Mouse (Mus musculus): ENCODE results near the gene P2ry10. TPM values are rescaled to one million over a fixed set of nuclear protein-coding genes. Genes with fewer than 3 reads are reported as not detected.

P2ry10 gene
- polyA plus RNA-seq, 1 experiment from 2014 or later: not detected

DNA sequence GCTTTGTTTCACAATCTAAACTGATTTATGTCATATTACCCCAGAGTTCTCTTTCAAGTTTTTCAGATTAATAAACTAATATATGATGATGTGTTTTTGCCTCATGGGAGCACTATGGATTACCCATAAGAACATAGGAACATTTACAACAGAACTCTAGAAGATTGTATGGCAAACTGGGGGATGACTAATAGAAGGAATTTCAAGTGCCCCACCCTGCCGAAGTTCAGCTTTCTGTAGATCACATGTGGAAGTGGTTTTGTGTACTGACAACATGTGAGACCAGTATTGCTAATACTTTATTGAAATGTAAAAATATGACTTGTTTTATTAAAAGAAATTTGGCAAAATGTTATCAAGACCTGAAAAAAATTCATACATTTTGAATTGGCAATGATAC, 28.7 kb downstream of the P2ry10 start:
- Histone ChIP-seq H3K4me1 (ENCODE audit: control insufficient read depth, insufficient read depth, low read length) (no peaks in the 10 kb centered on the region), H3K27ac (ENCODE audit: low read depth, low read length) (no peak overlapping the region), H3K9me3 (ENCODE audit: control insufficient read depth, low read length) (no peaks in the 10 kb centered on the region), H3K9ac (ENCODE audit: low read depth, low read length) (no peak overlapping the region), H3K27me3 (ENCODE audit: control insufficient read depth, insufficient read depth, low read length) (no peaks in the 10 kb centered on the region), H3K4me3 (ENCODE audit: low read length) (no peak overlapping the region), H3K4me2 (replicated peaks; ENCODE audit: low read depth, low read length) (no peak overlapping the region), H3K36me3 (ENCODE audit: control insufficient read depth, insufficient read depth, low read length) (no peaks in the 10 kb centered on the region)
- no peak for ATAC-seq (ENCODE audit: low FRiP score, low TSS enrichment)
- WGBS: 91% methylated on average over 1 of the region's 1 CpGs

DNA sequence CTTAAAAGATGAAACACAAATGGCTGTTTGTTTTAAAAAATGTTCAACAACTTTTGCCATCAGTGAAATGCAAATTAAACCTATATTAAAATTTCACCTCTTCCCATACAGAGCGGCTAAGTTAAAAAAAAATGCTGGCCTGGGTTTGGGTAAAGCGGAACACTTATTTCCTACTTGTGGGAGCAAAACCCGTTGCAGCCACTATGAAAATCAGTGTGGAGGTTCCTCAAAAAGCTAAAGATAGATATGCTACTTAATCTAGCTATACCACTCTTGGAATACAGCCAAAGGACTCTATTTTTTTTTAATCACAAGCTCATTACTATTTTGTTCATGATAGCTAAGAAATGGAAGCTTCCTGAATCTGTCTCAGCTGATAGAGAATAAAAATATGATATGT, 54.9 kb downstream of the P2ry10 start:
- Histone ChIP-seq H3K9ac (ENCODE audit: low read depth, low read length) (no peak overlapping the region), H3K36me3 (ENCODE audit: control insufficient read depth, insufficient read depth, low read length) (no peaks in the 10 kb centered on the region), H3K27ac (ENCODE audit: low read depth, low read length) (no peak overlapping the region), H3K27me3 (ENCODE audit: control insufficient read depth, insufficient read depth, low read length) (no peaks in the 10 kb centered on the region), H3K4me1 (ENCODE audit: control insufficient read depth, insufficient read depth, low read length) (no peaks in the 10 kb centered on the region), H3K4me3 (ENCODE audit: low read length) (no peak overlapping the region), H3K9me3 (ENCODE audit: control insufficient read depth, low read length) (no peaks in the 10 kb centered on the region), H3K4me2 (replicated peaks; ENCODE audit: low read depth, low read length) (no peak overlapping the region)
- WGBS: 82% methylated on average over 3 of the region's 3 CpGs
- ATAC-seq (ENCODE audit: low FRiP score, low TSS enrichment): no peak

DNA sequence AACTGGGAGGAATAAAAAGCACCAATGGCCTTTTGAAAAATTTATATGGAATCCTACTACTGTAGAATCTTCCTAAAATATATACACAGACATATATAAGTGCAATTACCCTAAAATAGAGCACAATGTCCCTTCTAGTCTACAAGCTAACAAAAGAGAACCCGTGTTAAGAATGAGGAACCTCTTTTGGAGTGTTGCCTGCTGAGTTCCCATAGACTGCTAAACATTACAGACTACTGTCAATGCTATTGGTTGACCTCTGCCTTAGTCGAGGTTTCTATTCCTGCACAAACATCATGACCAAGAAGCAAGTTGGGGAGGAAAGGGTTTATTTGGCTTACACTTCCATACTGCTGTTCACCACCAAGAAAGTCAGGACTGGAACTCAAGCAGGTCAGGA, 55.6 kb downstream of the P2ry10 start:
- no peak for ATAC-seq (ENCODE audit: low FRiP score, low TSS enrichment)
- Histone ChIP-seq H3K27me3 (ENCODE audit: control insufficient read depth, insufficient read depth, low read length) (no peaks in the 10 kb centered on the region), H3K27ac (ENCODE audit: low read depth, low read length) (no peak overlapping the region), H3K4me1 (ENCODE audit: control insufficient read depth, insufficient read depth, low read length) (no peaks in the 10 kb centered on the region), H3K9me3 (ENCODE audit: control insufficient read depth, low read length) (no peaks in the 10 kb centered on the region), H3K36me3 (ENCODE audit: control insufficient read depth, insufficient read depth, low read length) (no peaks in the 10 kb centered on the region), H3K9ac (ENCODE audit: low read depth, low read length) (no peak overlapping the region), H3K4me3 (ENCODE audit: low read length) (no peak overlapping the region), H3K4me2 (replicated peaks; ENCODE audit: low read depth, low read length) (no peak overlapping the region)
- WGBS: 72% methylated on average over 2 of the region's 2 CpGs

DNA sequence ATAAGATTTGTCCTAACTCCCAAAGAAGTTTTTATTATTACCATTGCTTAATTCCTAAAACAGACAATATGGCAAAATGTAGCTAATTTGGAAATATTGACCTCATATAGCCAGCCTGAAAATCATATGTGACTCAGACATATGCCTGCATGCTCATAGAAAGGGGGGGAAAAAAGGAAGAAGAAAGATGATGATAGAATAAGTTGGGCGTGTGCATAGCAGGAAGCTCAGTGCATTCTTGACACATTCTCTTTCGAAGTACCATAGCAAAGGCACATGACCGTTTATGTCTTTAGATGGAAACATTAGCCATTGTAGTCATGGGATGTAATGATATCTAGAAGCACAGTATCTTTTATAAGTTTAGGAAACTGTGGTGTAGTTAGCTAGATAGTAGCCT, 60.4 kb downstream of the P2ry10 start, which contains the start of gene P2ry10b:
TSS of gene P2ry10b (plus strand) at position 247 of the 400 bp plus-strand sequence.
- WGBS: 90% methylated on average over 3 of the region's 3 CpGs
- Histone ChIP-seq H3K4me1 (ENCODE audit: control insufficient read depth, insufficient read depth, low read length) (no peaks in the 10 kb centered on the region), H3K36me3 (ENCODE audit: control insufficient read depth, insufficient read depth, low read length) (no peaks in the 10 kb centered on the region), H3K9ac (ENCODE audit: low read depth, low read length) (no peak within 1 kb of the TSS), H3K4me3 (ENCODE audit: low read length) (no peak within 1 kb of the TSS), H3K27me3 (ENCODE audit: control insufficient read depth, insufficient read depth, low read length) (no peaks in the 10 kb centered on the region), H3K9me3 (ENCODE audit: control insufficient read depth, low read length) (no peaks in the 10 kb centered on the region), H3K27ac (ENCODE audit: low read depth, low read length) (no peak within 1 kb of the TSS), H3K4me2 (replicated peaks; ENCODE audit: low read depth, low read length) (no peak within 1 kb of the TSS)
- no peak for ATAC-seq (ENCODE audit: low FRiP score, low TSS enrichment)

DNA sequence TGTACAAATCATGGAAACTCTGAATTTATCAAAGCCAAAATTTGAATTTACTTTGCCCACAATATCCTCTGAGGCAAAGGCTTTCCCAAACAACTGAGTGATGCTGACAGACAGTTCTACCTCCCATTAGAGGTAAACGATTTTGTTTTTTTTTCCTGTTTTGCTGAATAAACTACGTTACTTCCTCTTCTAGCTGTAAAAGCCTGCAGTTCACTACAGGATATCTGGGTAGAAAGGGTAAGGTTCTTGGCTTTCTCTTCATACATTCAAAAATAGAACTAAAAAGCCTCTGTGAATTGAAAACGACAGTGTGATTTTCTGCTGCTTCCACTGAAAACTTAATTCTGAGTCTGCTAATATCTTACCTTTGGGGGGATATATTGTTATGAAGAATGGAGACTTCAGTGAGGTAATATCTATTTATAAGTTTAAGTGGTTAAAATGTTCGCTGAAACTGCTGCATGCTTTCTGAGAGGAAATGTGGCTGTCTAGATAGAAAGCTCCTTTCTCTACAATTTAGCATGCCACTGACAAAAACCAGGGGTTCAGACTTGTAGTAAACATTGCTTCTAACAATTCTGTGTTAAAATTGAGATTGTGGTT, 61.2 kb downstream of the P2ry10 start:
- H3K27ac ChIP-seq (ENCODE audit: low read depth, low read length): no peak overlapping the region
- 72% methylated on average over 4 of the region's 4 CpGs for WGBS
- H3K4me3 ChIP-seq (ENCODE audit: low read length): no peak overlapping the region
- H3K4me2 ChIP-seq (replicated peaks; ENCODE audit: low read depth, low read length): no peak overlapping the region
- ATAC-seq (ENCODE audit: low FRiP score, low TSS enrichment): no peak
- no peaks in the 10 kb centered on the region for H3K36me3 ChIP-seq (ENCODE audit: control insufficient read depth, insufficient read depth, low read length)
- no peak overlapping the region for H3K9ac ChIP-seq (ENCODE audit: low read depth, low read length)
- no peaks in the 10 kb centered on the region for H3K4me1 ChIP-seq (ENCODE audit: control insufficient read depth, insufficient read depth, low read length)
- H3K9me3 ChIP-seq (ENCODE audit: control insufficient read depth, low read length): no peaks in the 10 kb centered on the region
- H3K27me3 ChIP-seq (ENCODE audit: control insufficient read depth, insufficient read depth, low read length): no peaks in the 10 kb centered on the region

DNA sequence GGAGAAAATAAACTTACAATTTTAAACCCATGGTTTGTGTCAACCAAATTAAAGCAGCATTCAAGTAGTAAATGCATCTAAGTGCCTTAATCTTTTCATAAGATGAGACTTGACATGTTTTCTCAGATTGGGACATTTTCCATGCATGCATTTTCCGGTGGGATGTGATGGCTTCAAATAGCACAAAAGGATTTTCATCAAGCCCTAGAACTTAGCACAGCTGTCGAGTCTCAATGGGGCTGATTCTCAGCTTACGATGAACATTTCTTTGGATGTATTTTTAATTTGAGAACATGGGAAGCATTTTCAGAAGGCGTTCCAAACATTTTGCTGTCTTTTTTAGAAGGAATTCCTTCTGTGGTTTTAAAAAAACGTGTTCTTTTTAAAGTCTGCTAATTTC, 61.7 kb downstream of the P2ry10 start:
- H3K9ac ChIP-seq (ENCODE audit: low read depth, low read length): no peak overlapping the region
- H3K36me3 ChIP-seq (ENCODE audit: control insufficient read depth, insufficient read depth, low read length): no peaks in the 10 kb centered on the region
- no peaks in the 10 kb centered on the region for H3K4me1 ChIP-seq (ENCODE audit: control insufficient read depth, insufficient read depth, low read length)
- no peak overlapping the region for H3K4me3 ChIP-seq (ENCODE audit: low read length)
- WGBS: 66% methylated on average over 5 of the region's 5 CpGs
- no peaks in the 10 kb centered on the region for H3K27me3 ChIP-seq (ENCODE audit: control insufficient read depth, insufficient read depth, low read length)
- no peak for ATAC-seq (ENCODE audit: low FRiP score, low TSS enrichment)
- no peaks in the 10 kb centered on the region for H3K9me3 ChIP-seq (ENCODE audit: control insufficient read depth, low read length)
- H3K4me2 ChIP-seq (replicated peaks; ENCODE audit: low read depth, low read length): no peak overlapping the region
- no peak overlapping the region for H3K27ac ChIP-seq (ENCODE audit: low read depth, low read length)

DNA sequence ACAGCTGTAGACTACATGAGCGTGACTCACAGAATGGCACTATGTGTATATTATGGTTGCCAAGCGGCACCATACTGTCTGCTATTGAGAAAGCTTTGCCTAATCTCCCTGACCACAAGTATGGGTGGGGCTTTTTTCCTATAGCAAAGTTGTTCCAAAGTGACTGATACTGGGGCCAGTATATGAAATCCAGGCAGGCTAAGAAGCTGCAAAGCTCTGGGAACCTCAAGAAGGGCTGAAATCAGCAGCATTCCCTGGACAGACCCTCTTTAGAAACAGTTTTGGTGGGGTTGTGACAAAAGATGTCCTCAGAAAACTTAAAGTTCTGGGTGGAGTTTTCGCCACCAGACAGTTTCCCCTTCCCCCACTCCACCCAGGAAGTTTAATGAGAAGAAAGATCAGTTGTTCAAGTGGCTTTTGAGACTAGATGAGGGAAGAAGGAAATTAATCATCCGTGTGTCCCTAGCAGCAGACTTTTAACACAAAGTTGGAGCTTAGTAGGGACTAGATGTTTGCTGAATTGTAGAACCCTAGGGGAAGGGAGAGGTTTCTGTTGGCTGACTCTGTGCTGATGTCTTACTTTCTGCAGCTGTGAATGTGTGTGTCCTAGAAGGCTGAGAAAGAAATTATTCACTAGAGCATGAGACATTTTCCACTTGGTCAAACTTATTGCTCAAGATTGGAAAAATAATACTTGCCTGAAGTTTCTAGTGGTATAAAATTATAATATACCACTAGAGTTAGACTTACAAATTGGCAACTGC, 62.6 kb downstream of the P2ry10 start:
- Histone ChIP-seq H3K4me1 (ENCODE audit: control insufficient read depth, insufficient read depth, low read length) (no peaks in the 10 kb centered on the region), H3K36me3 (ENCODE audit: control insufficient read depth, insufficient read depth, low read length) (no peaks in the 10 kb centered on the region), H3K9me3 (ENCODE audit: control insufficient read depth, low read length) (no peaks in the 10 kb centered on the region), H3K4me2 (replicated peaks; ENCODE audit: low read depth, low read length) (no peak overlapping the region), H3K9ac (ENCODE audit: low read depth, low read length) (no peak overlapping the region), H3K27ac (ENCODE audit: low read depth, low read length) (no peak overlapping the region), H3K27me3 (ENCODE audit: control insufficient read depth, insufficient read depth, low read length) (no peaks in the 10 kb centered on the region), H3K4me3 (ENCODE audit: low read length) (no peak overlapping the region)
- ATAC-seq (ENCODE audit: low FRiP score, low TSS enrichment): no peak
- WGBS: 75% methylated on average over 4 of the region's 4 CpGs

Other genes starting within 250 kb of the P2ry10 start
- 1.5 and 1.6 TPM in 2 replicates for gene Rtl3, start 247.8 kb upstream of the P2ry10 start, polyA plus RNA-seq (2014; fragmentation: Nextera tagmentation; extraction: Ambion mirVana)
- 14.6 and 16.8 TPM in 2 replicates for gene Lpar4, start 167.9 kb upstream of the P2ry10 start, polyA plus RNA-seq (2014; fragmentation: Nextera tagmentation; extraction: Ambion mirVana)
- gene P2ry10b, start 60.4 kb downstream of the P2ry10 start, polyA plus RNA-seq (2014; fragmentation: Nextera tagmentation; extraction: Ambion mirVana): 0.47 and 0.72 TPM in 2 replicates
- not detected in 2 replicates for gene Gpr174, start 167.4 kb downstream of the P2ry10 start, polyA plus RNA-seq (2014; fragmentation: Nextera tagmentation; extraction: Ambion mirVana)

All from kidney, embryonic 14.5 days (tissue).